Mouse (Mus musculus): Measurements from ENCODE around the gene Asb7. TPM values are rescaled to one million over a fixed set of nuclear protein-coding genes. Genes with fewer than 3 reads are reported as not detected.

The Asb7 gene
- total RNA-seq, 2 experiments from 2014 or later, result 16.4 to 19.2 TPM

Other genes starting within 250 kb of the Asb7 start
- 10 to 100 TPM; 11.6 to 12.7 TPM for gene Lins1, start 293 bp upstream of the Asb7 start, total RNA-seq (2021)
- 1 to 10 TPM in 1 of 2 experiments, under 1 TPM in 1; 0.73 to 1.1 TPM for gene Cers3, start 53.9 kb upstream of the Asb7 start, total RNA-seq (2021)
- 10 to 100 TPM; 19.0 to 24.1 TPM for gene Adamts17, start 150.1 kb upstream of the Asb7 start, total RNA-seq (2021)